Mouse (Mus musculus): ENCODE measurements at regions not wholly inside any gene's neighbourhood (a gene's known extent, or its start where the extent isn't known, plus 50 kb on each side); places are given as distances from the start of the nearest gene placed in this dataset.

DNA sequence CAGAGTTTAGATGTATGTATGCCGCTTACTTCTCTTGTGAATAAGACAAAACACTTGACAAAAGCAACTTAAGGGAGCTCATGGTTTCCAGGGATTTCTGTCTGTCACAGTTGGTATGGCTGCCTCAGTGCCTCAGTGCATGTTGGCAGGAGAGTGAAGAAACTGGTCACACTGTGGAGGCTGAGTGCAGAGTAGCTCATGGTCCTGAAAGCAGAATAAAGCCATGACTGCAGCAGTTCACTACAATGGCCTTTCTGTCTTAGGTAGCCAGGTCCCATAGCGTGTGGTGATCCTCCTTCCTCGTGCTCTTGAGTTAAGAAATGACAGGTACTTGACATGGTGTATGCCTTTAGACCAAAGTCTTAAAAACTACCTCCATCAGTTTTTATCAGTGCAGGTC lies 178.0 kb upstream of the Marcks start:
- 92% methylated on average over 3 of the region's 3 CpGs for WGBS
- no peaks in the 10 kb centered on the region for H3K27me3 ChIP-seq (replicated peaks; ENCODE audit: control insufficient read depth, insufficient read depth, low read length)
- no peak overlapping the region for H3K9ac ChIP-seq (ENCODE audit: low read depth, low read length)
- no peak overlapping the region for H3K4me2 ChIP-seq (replicated peaks; ENCODE audit: low read depth)
- no peaks in the 10 kb centered on the region for H3K9me3 ChIP-seq (ENCODE audit: control insufficient read depth)
- TF ChIP-seq CTCF (IDR thresholded peaks at IDR 0.05; ENCODE audit: low read depth) = no peak
- H3K4me3 ChIP-seq (ENCODE audit: low read depth, low read length) = no peak overlapping the region
- ATAC-seq = no peak
- H3K36me3 ChIP-seq (ENCODE audit: control insufficient read depth, insufficient read depth) = no peaks in the 10 kb centered on the region
- H3K4me1 ChIP-seq (replicated peaks; ENCODE audit: control insufficient read depth, insufficient read depth, low read length) = no peaks in the 10 kb centered on the region
- H3K27ac ChIP-seq (ENCODE audit: low read depth, low read length) = no peak overlapping the region

DNA sequence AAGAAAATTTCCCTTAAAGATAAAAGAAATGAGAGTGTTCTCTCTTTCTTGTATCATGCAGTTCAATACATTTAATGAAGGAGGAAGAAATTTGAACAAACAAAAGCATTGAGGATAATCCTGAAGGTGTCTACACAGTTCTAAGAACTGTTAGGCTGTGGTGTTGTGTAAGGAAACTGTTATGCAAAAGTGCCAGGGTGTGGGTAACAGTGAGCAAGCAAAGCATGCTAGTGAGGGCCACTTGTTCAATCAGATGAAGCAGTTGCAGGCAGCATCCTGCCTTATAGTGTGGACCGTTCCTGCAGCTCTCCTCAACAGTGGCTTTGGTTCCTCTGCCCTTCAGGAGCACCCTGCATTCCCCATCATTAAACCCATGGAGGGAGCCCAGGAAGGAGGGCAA lies 177.1 kb upstream of the Marcks start:
- no peak overlapping the region for H3K27ac ChIP-seq (ENCODE audit: low read depth, low read length)
- H3K36me3 ChIP-seq (ENCODE audit: control insufficient read depth, insufficient read depth) = no peaks in the 10 kb centered on the region
- no peaks in the 10 kb centered on the region for H3K4me1 ChIP-seq (replicated peaks; ENCODE audit: control insufficient read depth, insufficient read depth, low read length)
- no peak overlapping the region for H3K4me2 ChIP-seq (replicated peaks; ENCODE audit: low read depth)
- WGBS = 90% methylated on average over 1 of the region's 1 CpGs
- H3K9me3 ChIP-seq (ENCODE audit: control insufficient read depth) = no peaks in the 10 kb centered on the region
- H3K27me3 ChIP-seq (replicated peaks; ENCODE audit: control insufficient read depth, insufficient read depth, low read length) = no peaks in the 10 kb centered on the region
- H3K9ac ChIP-seq (ENCODE audit: low read depth, low read length) = no peak overlapping the region
- ATAC-seq = no peak
- TF ChIP-seq CTCF (IDR thresholded peaks at IDR 0.05; ENCODE audit: low read depth) = no peak
- H3K4me3 ChIP-seq (ENCODE audit: low read depth, low read length) = no peak overlapping the region

DNA sequence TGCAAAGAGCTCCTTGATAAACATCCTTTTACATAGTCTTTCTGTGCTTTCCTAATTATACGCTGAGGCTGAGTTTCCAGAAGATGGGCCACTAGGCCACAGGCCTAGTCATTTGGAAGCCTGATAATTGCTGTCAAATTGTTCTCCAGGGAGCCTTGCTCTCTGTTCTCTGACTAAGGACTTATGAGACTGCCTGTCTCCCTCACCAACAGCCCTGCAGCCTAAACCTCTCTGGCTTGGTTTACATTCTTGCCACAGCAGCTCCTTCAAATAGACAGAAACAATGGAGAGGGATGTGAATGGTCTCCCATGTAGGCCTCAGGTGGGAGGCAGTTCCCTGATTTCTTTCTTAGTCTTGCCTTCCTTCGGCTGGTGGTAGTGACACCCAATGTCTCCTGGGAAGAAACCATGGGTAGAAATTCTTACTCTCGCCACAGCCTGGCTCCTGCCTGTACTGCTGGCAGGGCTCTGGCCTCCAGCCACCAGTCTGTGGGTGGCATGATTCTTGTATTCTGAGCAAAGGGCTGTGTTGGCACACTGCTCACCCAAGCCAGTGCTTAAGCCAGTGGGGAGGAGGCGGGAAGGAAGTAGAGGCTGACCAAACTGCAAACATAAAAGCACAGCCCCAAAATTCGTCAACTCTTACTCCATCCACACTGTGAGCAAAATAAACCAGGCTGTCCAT lies 176.2 kb upstream of the Marcks start:
- no peak for TF ChIP-seq CTCF (IDR thresholded peaks at IDR 0.05; ENCODE audit: low read depth)
- no peak for ATAC-seq
- Histone ChIP-seq H3K4me3 (ENCODE audit: low read depth, low read length) (no peak overlapping the region), H3K4me1 (replicated peaks; ENCODE audit: control insufficient read depth, insufficient read depth, low read length) (no peaks in the 10 kb centered on the region), H3K36me3 (ENCODE audit: control insufficient read depth, insufficient read depth) (no peaks in the 10 kb centered on the region), H3K27me3 (replicated peaks; ENCODE audit: control insufficient read depth, insufficient read depth, low read length) (no peaks in the 10 kb centered on the region), H3K9me3 (ENCODE audit: control insufficient read depth) (no peaks in the 10 kb centered on the region), H3K9ac (ENCODE audit: low read depth, low read length) (no peak overlapping the region), H3K4me2 (replicated peaks; ENCODE audit: low read depth) (no peak overlapping the region), H3K27ac (ENCODE audit: low read depth, low read length) (no peak overlapping the region)
- WGBS = 81% methylated on average over 5 of the region's 5 CpGs

DNA sequence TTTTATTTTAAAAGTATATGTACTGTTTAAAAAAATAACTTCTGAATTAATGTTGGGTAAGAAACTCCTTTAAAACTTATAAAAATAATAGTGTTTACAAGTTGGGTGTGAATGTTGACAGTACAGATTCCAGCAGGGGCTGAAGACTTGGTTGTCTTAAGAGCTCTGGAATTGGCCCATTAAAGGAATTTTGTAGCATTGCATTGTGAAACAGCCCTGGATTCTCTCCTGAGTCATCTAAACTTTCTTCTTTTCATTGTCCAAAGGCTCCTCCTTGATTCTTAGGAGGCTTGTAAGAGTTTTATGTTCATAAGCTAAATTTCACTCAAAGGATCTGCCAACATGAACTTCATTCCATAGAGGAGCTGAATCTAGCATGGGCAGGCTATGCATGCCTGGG lies 174.7 kb upstream of the Marcks start:
- Histone ChIP-seq H3K27me3 (replicated peaks; ENCODE audit: control insufficient read depth, insufficient read depth, low read length) (no peaks in the 10 kb centered on the region), H3K4me3 (ENCODE audit: low read depth, low read length) (no peak overlapping the region), H3K9ac (ENCODE audit: low read depth, low read length) (no peak overlapping the region), H3K4me2 (replicated peaks; ENCODE audit: low read depth) (no peak overlapping the region), H3K36me3 (ENCODE audit: control insufficient read depth, insufficient read depth) (no peaks in the 10 kb centered on the region), H3K9me3 (ENCODE audit: control insufficient read depth) (no peaks in the 10 kb centered on the region), H3K4me1 (replicated peaks; ENCODE audit: control insufficient read depth, insufficient read depth, low read length) (no peaks in the 10 kb centered on the region), H3K27ac (ENCODE audit: low read depth, low read length) (no peak overlapping the region)
- no peak for TF ChIP-seq CTCF (IDR thresholded peaks at IDR 0.05; ENCODE audit: low read depth)
- ATAC-seq = no peak

DNA sequence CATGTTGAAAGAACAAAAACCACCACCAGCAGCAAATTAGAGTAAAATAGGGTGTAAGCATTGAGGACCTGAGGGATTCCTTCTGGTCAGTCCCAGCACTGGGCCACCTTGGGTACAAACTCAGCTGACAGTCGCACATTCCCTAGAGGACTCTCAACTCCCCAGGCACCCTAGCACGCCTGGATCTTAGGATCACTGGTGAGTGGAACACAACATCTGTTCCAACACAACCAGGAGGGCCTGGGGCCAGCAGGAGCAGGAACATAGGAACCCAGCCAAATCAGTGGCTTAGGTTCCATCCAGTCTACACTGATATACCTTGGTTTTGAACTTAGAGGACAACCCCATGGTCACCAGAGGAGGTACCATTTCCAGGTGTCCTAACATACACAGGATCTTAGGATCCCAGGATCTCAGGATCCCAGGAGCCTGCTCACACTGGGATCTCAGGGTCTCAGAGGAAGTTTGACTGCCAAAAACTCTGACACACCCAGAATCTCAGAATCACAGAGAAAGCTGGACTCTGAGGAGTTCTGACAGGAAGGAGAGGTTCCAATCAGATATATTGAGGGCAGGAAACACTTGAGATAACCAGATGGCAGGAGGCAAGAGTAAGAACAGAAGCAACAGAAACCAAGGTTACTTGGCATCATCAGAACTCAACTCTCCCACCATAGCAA lies 171.7 kb upstream of the Marcks start:
- TF ChIP-seq CTCF (IDR thresholded peaks at IDR 0.05; ENCODE audit: low read depth) = no peak
- Histone ChIP-seq H3K4me3 (ENCODE audit: low read depth, low read length) (no peak overlapping the region), H3K27me3 (replicated peaks; ENCODE audit: control insufficient read depth, insufficient read depth, low read length) (no peaks in the 10 kb centered on the region), H3K27ac (ENCODE audit: low read depth, low read length) (no peak overlapping the region), H3K36me3 (ENCODE audit: control insufficient read depth, insufficient read depth) (no peaks in the 10 kb centered on the region), H3K4me2 (replicated peaks; ENCODE audit: low read depth) (no peak overlapping the region), H3K9ac (ENCODE audit: low read depth, low read length) (no peak overlapping the region), H3K4me1 (replicated peaks; ENCODE audit: control insufficient read depth, insufficient read depth, low read length) (no peaks in the 10 kb centered on the region), H3K9me3 (ENCODE audit: control insufficient read depth) (no peaks in the 10 kb centered on the region)
- 92% methylated on average over 2 of the region's 2 CpGs for WGBS
- no peak for ATAC-seq

DNA sequence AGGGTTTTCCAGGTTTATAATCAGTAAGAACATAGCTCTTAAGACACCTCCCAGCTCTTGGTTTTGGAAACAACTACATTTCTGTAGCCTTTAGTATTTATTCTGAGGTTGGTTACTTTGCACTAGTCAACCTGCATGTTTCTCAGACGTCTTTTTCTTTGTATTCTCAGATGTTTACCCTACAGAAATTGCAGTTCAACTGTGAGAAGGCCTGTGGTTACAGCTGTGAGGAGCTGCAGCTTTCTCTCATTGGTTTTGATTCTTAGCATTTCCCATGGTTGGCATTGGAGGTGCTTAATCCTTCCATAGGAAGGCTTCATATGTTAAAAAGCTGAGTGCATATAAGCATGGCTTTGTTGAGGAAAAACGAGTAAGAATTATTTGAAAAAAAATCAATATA lies 165.9 kb upstream of the Marcks start:
- no peak overlapping the region for H3K27ac ChIP-seq (ENCODE audit: low read depth, low read length)
- no peak for TF ChIP-seq CTCF (IDR thresholded peaks at IDR 0.05; ENCODE audit: low read depth)

More for the DNA sequence above, 165.9 kb upstream of the Marcks start:
- WGBS = 48% methylated on average over 2 of the region's 2 CpGs
- H3K4me1 ChIP-seq (replicated peaks; ENCODE audit: control insufficient read depth, insufficient read depth, low read length) = no peaks in the 10 kb centered on the region
- no peaks in the 10 kb centered on the region for H3K27me3 ChIP-seq (replicated peaks; ENCODE audit: control insufficient read depth, insufficient read depth, low read length)
- H3K4me2 ChIP-seq (replicated peaks; ENCODE audit: low read depth) = no peak overlapping the region
- no peak overlapping the region for H3K9ac ChIP-seq (ENCODE audit: low read depth, low read length)
- no peak overlapping the region for H3K4me3 ChIP-seq (ENCODE audit: low read depth, low read length)
- no peak for ATAC-seq
- no peaks in the 10 kb centered on the region for H3K36me3 ChIP-seq (ENCODE audit: control insufficient read depth, insufficient read depth)
- no peaks in the 10 kb centered on the region for H3K9me3 ChIP-seq (ENCODE audit: control insufficient read depth)
